Mouse (Mus musculus): Measurements from ENCODE around the gene Ston2.

- TF ChIP-seq CTCF (IDR thresholded peaks at IDR 0.05; ENCODE audit: borderline replicate concordance, insufficient read depth, low read depth, low read length) (no peak), POLR2A (IDR thresholded peaks at IDR 0.05; ENCODE audit: borderline replicate concordance, insufficient read depth, low read length) (no peak)
Observed at GRCm38 (mm10) chr12:91713358-91713757, 74.8 kb downstream of the Ston2 start.

Data from cerebellum, adult 2 months (tissue).